Mouse (Mus musculus): ENCODE data around the gene Olfr521. TPM values are rescaled to one million over a fixed set of nuclear protein-coding genes. Genes with fewer than 3 reads are reported as not detected.
"Not testable (repeated sequence)": the region's sequence is repeated elsewhere in the genome, so short reads cannot be mapped to it uniquely, and the experiment has no call there.

Olfr521 gene
- not detected for polyA plus RNA-seq (2012; fragmentation: generic; extraction: Trizol)
- long read RNA-seq, experiment 1: 0 reads
- long read RNA-seq, experiment 2: 0 reads

- Histone ChIP-seq H3K27me3 (ENCODE audit: control insufficient read depth, insufficient read depth, insufficient read length) (peaks cover 3% of the 10 kb centered on the region), H3K79me3 (ENCODE audit: low read depth) (no peaks in the 10 kb centered on the region), H3K79me2 (ENCODE audit: control insufficient read depth, insufficient read depth) (no peaks in the 10 kb centered on the region), H3K36me3 (ENCODE audit: control insufficient read depth, insufficient read depth) (no peaks in the 10 kb centered on the region), H3ac (ENCODE audit: control insufficient read depth, insufficient read length, low read depth) (no peak within 1 kb of the TSS), H3K4me3 (ENCODE audit: insufficient read depth, poor library complexity, severe bottlenecking) (no peak within 1 kb of the TSS)
- TF ChIP-seq MAX (IDR thresholded peaks at IDR 0.05): no peak
- TF ChIP-seq CEBPB (IDR thresholded peaks at IDR 0.05; ENCODE audit: low read depth): no peak
- no peak for TF ChIP-seq MYOD1 (IDR thresholded peaks at IDR 0.05; ENCODE audit: control insufficient read depth, insufficient read length, low read depth)
- no peak for TF ChIP-seq CTCF (IDR thresholded peaks at IDR 0.05; ENCODE audit: control insufficient read depth, insufficient read depth, insufficient read length)
- no peak for TF ChIP-seq USF1 (IDR thresholded peaks at IDR 0.05; ENCODE audit: low read depth)
- no peak for TF ChIP-seq MYOG (IDR thresholded peaks at IDR 0.05; ENCODE audit: control insufficient read depth, extremely low read depth, insufficient read length)
- TF ChIP-seq FOSL1 (IDR thresholded peaks at IDR 0.05; ENCODE audit: insufficient read depth, low read length, poor library complexity, severe bottlenecking): no peak
These were observed at the start of gene Olfr521 for GRCm38 (mm10) chr7:99763207-99763606. Olfr521 (plus strand) TSS chr7:99763507.

- H3ac ChIP-seq (ENCODE audit: control insufficient read depth, insufficient read length, low read depth): no peak overlapping the region
- H3K36me3 ChIP-seq (ENCODE audit: control insufficient read depth, insufficient read depth): no peaks in the 10 kb centered on the region
- H3K79me2 ChIP-seq (ENCODE audit: control insufficient read depth, insufficient read depth): no peaks in the 10 kb centered on the region
- no peak overlapping the region for H3K4me3 ChIP-seq (ENCODE audit: insufficient read depth, poor library complexity, severe bottlenecking)
- H3K79me3 ChIP-seq (ENCODE audit: low read depth): no peaks in the 10 kb centered on the region
- TF ChIP-seq MYOD1 (IDR thresholded peaks at IDR 0.05; ENCODE audit: control insufficient read depth, insufficient read length, low read depth): no peak
- TF ChIP-seq CTCF (IDR thresholded peaks at IDR 0.05; ENCODE audit: control insufficient read depth, insufficient read depth, insufficient read length): no peak
- no peak for TF ChIP-seq MAX (IDR thresholded peaks at IDR 0.05)
- TF ChIP-seq FOSL1 (IDR thresholded peaks at IDR 0.05; ENCODE audit: insufficient read depth, low read length, poor library complexity, severe bottlenecking): no peak
- TF ChIP-seq CEBPB (IDR thresholded peaks at IDR 0.05; ENCODE audit: low read depth): no peak
- TF ChIP-seq USF1 (IDR thresholded peaks at IDR 0.05; ENCODE audit: low read depth): no peak
- no peak for TF ChIP-seq MYOG (IDR thresholded peaks at IDR 0.05; ENCODE audit: control insufficient read depth, extremely low read depth, insufficient read length)
- H3K27me3 ChIP-seq (ENCODE audit: control insufficient read depth, insufficient read depth, insufficient read length): peaks cover 13% of the 10 kb centered on the region
These were observed 46.8 kb upstream of the Olfr521 start for GRCm38 (mm10) chr7:99716536-99716935.

GRCm38 (mm10) chr7:99729973-99730372 is 33.3 kb upstream of the Olfr521 start, which contains the start of gene Olfr520:
Olfr520 (plus strand) TSS chr7:99730273.
- TF ChIP-seq MYOD1 (IDR thresholded peaks at IDR 0.05; ENCODE audit: control insufficient read depth, insufficient read length, low read depth) (no peak), MAX (IDR thresholded peaks at IDR 0.05) (no peak)
- Histone ChIP-seq H3K79me2 (ENCODE audit: control insufficient read depth, insufficient read depth) (no peaks in the 10 kb centered on the region), H3ac (ENCODE audit: control insufficient read depth, insufficient read length, low read depth) (no peak within 1 kb of the TSS), H3K79me3 (ENCODE audit: low read depth) (no peaks in the 10 kb centered on the region), H3K36me3 (ENCODE audit: control insufficient read depth, insufficient read depth) (no peaks in the 10 kb centered on the region), H3K27me3 (ENCODE audit: control insufficient read depth, insufficient read depth, insufficient read length) (peaks cover 10% of the 10 kb centered on the region), H3K4me3 (ENCODE audit: insufficient read depth, poor library complexity, severe bottlenecking) (no peak within 1 kb of the TSS)

GRCm38 (mm10) chr7:99734612-99735011 is 28.7 kb upstream of the Olfr521 start:
- Histone ChIP-seq H3K79me3 (ENCODE audit: low read depth) (no peaks in the 10 kb centered on the region), H3K79me2 (ENCODE audit: control insufficient read depth, insufficient read depth) (no peaks in the 10 kb centered on the region), H3K4me3 (ENCODE audit: insufficient read depth, poor library complexity, severe bottlenecking) (no peak overlapping the region), H3K36me3 (ENCODE audit: control insufficient read depth, insufficient read depth) (no peaks in the 10 kb centered on the region), H3ac (ENCODE audit: control insufficient read depth, insufficient read length, low read depth) (no peak overlapping the region), H3K27me3 (ENCODE audit: control insufficient read depth, insufficient read depth, insufficient read length) (peaks cover 10% of the 10 kb centered on the region)
- TF ChIP-seq CEBPB (IDR thresholded peaks at IDR 0.05; ENCODE audit: low read depth) (no peak), MYOD1 (IDR thresholded peaks at IDR 0.05; ENCODE audit: control insufficient read depth, insufficient read length, low read depth) (no peak)

- H3K4me3 ChIP-seq (ENCODE audit: insufficient read depth, poor library complexity, severe bottlenecking); H3ac ChIP-seq (ENCODE audit: control insufficient read depth, insufficient read length, low read depth); H3K36me3 ChIP-seq (ENCODE audit: control insufficient read depth, insufficient read depth); H3K79me3 ChIP-seq (ENCODE audit: low read depth); H3K79me2 ChIP-seq (ENCODE audit: control insufficient read depth, insufficient read depth): not testable (repeated sequence)
- H3K27me3 ChIP-seq (ENCODE audit: control insufficient read depth, insufficient read depth, insufficient read length): peaks cover 10% of the 10 kb centered on the region
These were observed 27.8 kb upstream of the Olfr521 start for GRCm38 (mm10) chr7:99735491-99735890.

- H3ac ChIP-seq (ENCODE audit: control insufficient read depth, insufficient read length, low read depth): no peak overlapping the region
- no peak overlapping the region for H3K4me3 ChIP-seq (ENCODE audit: insufficient read depth, poor library complexity, severe bottlenecking)
- peaks cover 13% of the 10 kb centered on the region for H3K27me3 ChIP-seq (ENCODE audit: control insufficient read depth, insufficient read depth, insufficient read length)
- H3K36me3 ChIP-seq (ENCODE audit: control insufficient read depth, insufficient read depth): no peaks in the 10 kb centered on the region
- no peak for TF ChIP-seq CEBPB (IDR thresholded peaks at IDR 0.05; ENCODE audit: low read depth)
- no peak for TF ChIP-seq CTCF (IDR thresholded peaks at IDR 0.05; ENCODE audit: control insufficient read depth, insufficient read depth, insufficient read length)
- TF ChIP-seq MAX (IDR thresholded peaks at IDR 0.05): no peak
- no peak for TF ChIP-seq MYOG (IDR thresholded peaks at IDR 0.05; ENCODE audit: control insufficient read depth, extremely low read depth, insufficient read length)
- TF ChIP-seq USF1 (IDR thresholded peaks at IDR 0.05; ENCODE audit: low read depth): no peak
- no peak for TF ChIP-seq FOSL1 (IDR thresholded peaks at IDR 0.05; ENCODE audit: insufficient read depth, low read length, poor library complexity, severe bottlenecking)
- no peak for TF ChIP-seq MYOD1 (IDR thresholded peaks at IDR 0.05; ENCODE audit: control insufficient read depth, insufficient read length, low read depth)
- H3K79me2 ChIP-seq (ENCODE audit: control insufficient read depth, insufficient read depth): no peaks in the 10 kb centered on the region
- no peaks in the 10 kb centered on the region for H3K79me3 ChIP-seq (ENCODE audit: low read depth)
These were observed 24.0 kb upstream of the Olfr521 start for GRCm38 (mm10) chr7:99739276-99739675.
